8 mouse cellular contexts compared by ENCODE assay signal in genomic region chr13:112925976-112926375, GRCm38 (mm10). TPM values are rescaled to one million over a fixed set of nuclear protein-coding genes. Genes with fewer than 3 reads are reported as not detected.
DNase-seq lines count a peak whose midpoint lies in the region; ATAC-seq and TF ChIP-seq lines count a peak whose summit lies in the region.

No protein-coding gene starts in this region.

- TF ChIP-seq EP300 in stomach, postnatal 0 days (optimal IDR thresholded peaks at IDR 0.05): no peak

- H3K9me3 ChIP-seq in erythroblast, embryonic 14.5 days (ENCODE audit: control insufficient read depth, low read length): no peaks in the 10 kb centered on the region
- no peaks in the 10 kb centered on the region for H3K9me3 ChIP-seq in limb, embryonic 14.5 days (ENCODE audit: control insufficient read depth, low read length)
- H3K9me3 ChIP-seq in stomach, postnatal 0 days (ENCODE audit: control insufficient read depth, low read length): no peaks in the 10 kb centered on the region

- no peak for TF ChIP-seq CTCF in stomach, postnatal 0 days (IDR thresholded peaks at IDR 0.05; ENCODE audit: low read depth)

- H3K27me3 ChIP-seq in erythroblast, embryonic 14.5 days (ENCODE audit: control insufficient read depth): no peaks in the 10 kb centered on the region
- H3K27me3 ChIP-seq in limb, embryonic 14.5 days (ENCODE audit: control insufficient read depth, insufficient read depth, low read length): no peaks in the 10 kb centered on the region
- no peaks in the 10 kb centered on the region for H3K27me3 ChIP-seq in stomach, postnatal 0 days (ENCODE audit: control insufficient read depth, insufficient read depth, low read length)

- 63% methylated on average over 4 of the region's 4 CpGs for WGBS in limb, embryonic 14.5 days
- 62% methylated on average over 4 of the region's 4 CpGs for WGBS in stomach, postnatal 0 days

- peaks cover 37% of the 10 kb centered on the region for H3K4me1 ChIP-seq in erythroblast, embryonic 14.5 days (ENCODE audit: control insufficient read depth)
- peaks cover 14% of the 10 kb centered on the region for H3K4me1 ChIP-seq in limb, embryonic 14.5 days (ENCODE audit: control insufficient read depth, insufficient read depth, low read length)
- 0 out of 2 replicates have a peak, but pooled peaks cover 3% of the 10 kb centered on the region for H3K4me1 ChIP-seq in stomach, postnatal 0 days (replicated peaks; ENCODE audit: control insufficient read depth, insufficient read depth)

- TF ChIP-seq POLR2A in limb, embryonic 14.5 days (IDR thresholded peaks at IDR 0.05; ENCODE audit: borderline replicate concordance, extremely low read depth, insufficient read depth, insufficient read length): no peak

- peaks cover 40% of the 10 kb centered on the region for H3K36me3 ChIP-seq in erythroblast, embryonic 14.5 days (ENCODE audit: control insufficient read depth)
- peaks cover 9% of the 10 kb centered on the region for H3K36me3 ChIP-seq in limb, embryonic 14.5 days (ENCODE audit: control insufficient read depth, insufficient read depth, low read length)
- no peaks in the 10 kb centered on the region for H3K36me3 ChIP-seq in stomach, postnatal 0 days (ENCODE audit: control insufficient read depth, insufficient read depth, low read length)

- peak overlapping the region; percentile 68 for H3K4me2 ChIP-seq in limb, embryonic 14.5 days (replicated peaks; ENCODE audit: low read depth, low read length, severe bottlenecking)
- peak overlapping the region; percentile 62 for H3K4me2 ChIP-seq in stomach, postnatal 0 days (replicated peaks; ENCODE audit: low read depth)

- no peak overlapping the region for H3K27ac ChIP-seq in limb, embryonic 14.5 days (replicated peaks; ENCODE audit: low read depth, low read length)
- H3K27ac ChIP-seq in stomach, postnatal 0 days (replicated peaks): no peak overlapping the region

- peak overlapping the region; percentile 94 for H3K4me3 ChIP-seq in erythroblast, embryonic 14.5 days (replicated peaks)
- H3K4me3 ChIP-seq in limb, embryonic 14.5 days (replicated peaks; ENCODE audit: low read length): peak overlapping the region; percentile 80
- H3K4me3 ChIP-seq in stomach, postnatal 0 days (ENCODE audit: low read depth, low read length): peak overlapping the region; percentile 70

- peak overlapping the region; percentile 78 for H3K9ac ChIP-seq in limb, embryonic 14.5 days (ENCODE audit: low read depth, low read length, severe bottlenecking)
- H3K9ac ChIP-seq in stomach, postnatal 0 days (ENCODE audit: low read length): peak overlapping the region; percentile 35; the same call in 1 of the 2 replicates

- peak; percentile 3 for DNase-seq in thymus, postnatal 0 days (ENCODE audit: low spot score)
- DNase-seq in thymus, postnatal 36 days: no peak
- no peak for DNase-seq in limb, embryonic 14.5 days (ENCODE audit: low spot score)
- DNase-seq in stomach, postnatal 0 days (ENCODE audit: low spot score): no peak
- DNase-seq in urinary bladder, postnatal 14 days (ENCODE audit: low spot score): no peak
- DNase-seq in cerebellum, postnatal 14 days: no peak

- ATAC-seq in erythroblast, adult 5-6 weeks (replicated peaks; ENCODE audit: low FRiP score, poor library complexity, severe bottlenecking): no peak
- ATAC-seq in limb, embryonic 14.5 days (ENCODE audit: low FRiP score, low read depth): no peak
- no peak for ATAC-seq in stomach, postnatal 0 days (ENCODE audit: low FRiP score, low TSS enrichment)

RNA-seq across cellular contexts. Expression of gene Mtrex, which starts 1.2 kb away (rescaled TPM):
- 0.34 TPM in 2 replicates for polyA plus RNA-seq in erythroblast, embryonic 14.5 days (2012)
- total RNA-seq in erythroblast, adult 5-6 weeks (2015; ENCODE audit: low replicate concordance): 34.9 and 56.7 TPM in 2 replicates
- total RNA-seq in erythroblast, adult 5-6 weeks (2017; ENCODE audit: low replicate concordance): 33.9 and 51.3 TPM in 2 replicates
- polyA plus RNA-seq in thymus, postnatal 0 days (2015; fragmentation: Nextera tagmentation; extraction: Ambion mirVana): 54.6 and 56.2 TPM in 2 replicates
- 41.3 and 50.8 TPM in 2 replicates for polyA plus RNA-seq in limb, embryonic 14.5 days (2012; rRNA removed)
- 60.2 and 69.3 TPM in 2 replicates for polyA plus RNA-seq in limb, embryonic 14.5 days (2014; fragmentation: Nextera tagmentation; extraction: Ambion mirVana)
- polyA plus RNA-seq in stomach, postnatal 0 days (2015; fragmentation: Nextera tagmentation; extraction: Ambion mirVana): 21.5 and 21.7 TPM in 2 replicates

RNA-seq across cellular contexts. Expression of gene Dhx29, which starts 1.3 kb away (rescaled TPM):
- 0.14 and 0.17 TPM in 2 replicates for polyA plus RNA-seq in erythroblast, embryonic 14.5 days (2012)
- total RNA-seq in erythroblast, adult 5-6 weeks (2015; ENCODE audit: low replicate concordance): 3.1 and 9.2 TPM in 2 replicates
- total RNA-seq in erythroblast, adult 5-6 weeks (2017; ENCODE audit: low replicate concordance): 6.4 and 7.8 TPM in 2 replicates
- polyA plus RNA-seq in thymus, postnatal 0 days (2015; fragmentation: Nextera tagmentation; extraction: Ambion mirVana): 29.3 and 30.7 TPM in 2 replicates
- polyA plus RNA-seq in limb, embryonic 14.5 days (2012; rRNA removed): 10.4 and 13.2 TPM in 2 replicates
- polyA plus RNA-seq in limb, embryonic 14.5 days (2014; fragmentation: Nextera tagmentation; extraction: Ambion mirVana): 20.5 and 24.6 TPM in 2 replicates
- 11.3 and 13.0 TPM in 2 replicates for polyA plus RNA-seq in stomach, postnatal 0 days (2015; fragmentation: Nextera tagmentation; extraction: Ambion mirVana)

Comparison
In these comparisons a context has a peak if more than half of its experiments do, and no peak if none do; other contexts are left out.
1. RNA of gene Mtrex, which starts 1.2 kb away (polyA plus RNA-seq): 41.3 to 69.3 TPM in limb, embryonic 14.5 days, 54.6 to 56.2 TPM in thymus, postnatal 0 days and 21.5 to 21.7 TPM in stomach, postnatal 0 days; 0.34 TPM in erythroblast, embryonic 14.5 days; every median in the first group is over 10 times any median in the second.
2. Peak in every context shown above with its lines, with median percentiles within 50 percentile points of each other: H3K4me3 ChIP-seq.